In genomic region chr1:86439487-86440170, GRCm38 (mm10) we compare ENCODE assay signal across 10 mouse cellular contexts. TPM values are rescaled to one million over a fixed set of nuclear protein-coding genes. Genes with fewer than 3 reads are reported as not detected.
A peak's percentile ranks its signal among the peaks of the same experiment; 100 is the strongest.
DNase-seq lines count a peak whose midpoint lies in the region; ATAC-seq lines count a peak whose summit lies in the region.
"Had no signal": no experiment of that assay in that cellular context is flagged by ENCODE, and none has a peak within 500 bp of the region (broad histone marks: within the 10 kb centered on the region; RNA-seq: fewer than 3 reads in every experiment).

No protein-coding gene starts in this region.

- DNase-seq in kidney, adult 18-20 months: no peak
- DNase-seq in adrenal gland, adult 8-10 months: peak; percentile 70
- DNase-seq in layer of hippocampus, adult 11-12 months (ENCODE audit: low spot score): no peak
- no peak for DNase-seq in spleen, postnatal 14 days (ENCODE audit: low spot score in 2 of 2)

- H3K9me3 ChIP-seq in kidney, embryonic 16.5 days (ENCODE audit: low read length): no peaks in the 10 kb centered on the region
- H3K9me3 ChIP-seq in heart, embryonic 13.5 days: no peaks in the 10 kb centered on the region
- no peaks in the 10 kb centered on the region for H3K9me3 ChIP-seq in midbrain, embryonic 13.5 days

- H3K4me2 ChIP-seq in kidney, embryonic 16.5 days (replicated peaks; ENCODE audit: low read depth, low read length): no peak overlapping the region
- H3K4me2 ChIP-seq in heart, embryonic 13.5 days: peak overlapping the region; percentile 93
- H3K4me2 ChIP-seq in midbrain, embryonic 13.5 days (replicated peaks): peak overlapping the region; percentile 84; the same call in 1 of the 2 replicates

- H3K4me1 ChIP-seq in kidney, embryonic 16.5 days (ENCODE audit: insufficient read depth, low read length): peaks cover 59% of the 10 kb centered on the region
- H3K4me1 ChIP-seq in heart, embryonic 13.5 days: peaks cover 84% of the 10 kb centered on the region
- H3K4me1 ChIP-seq in midbrain, embryonic 13.5 days (replicated peaks): peaks cover 77% of the 10 kb centered on the region

- no peaks in the 10 kb centered on the region for H3K36me3 ChIP-seq in kidney, embryonic 16.5 days (ENCODE audit: insufficient read depth, low read length)
- H3K36me3 ChIP-seq in heart, embryonic 13.5 days: no peaks in the 10 kb centered on the region
- no peaks in the 10 kb centered on the region for H3K36me3 ChIP-seq in midbrain, embryonic 13.5 days

- 35% methylated on average over 8 of the region's 8 CpGs for WGBS in kidney, embryonic 16.5 days
- 7% methylated on average over 8 of the region's 8 CpGs for WGBS in heart, embryonic 13.5 days
- 33% methylated on average over 8 of the region's 8 CpGs for WGBS in midbrain, embryonic 13.5 days

- H3K27ac ChIP-seq in kidney, embryonic 16.5 days (ENCODE audit: low read length): no peak overlapping the region
- peak overlapping the region; percentile 100 for H3K27ac ChIP-seq in heart, embryonic 13.5 days (replicated peaks)
- peak overlapping the region; percentile 99; the same call in 1 of the 2 replicates for H3K27ac ChIP-seq in midbrain, embryonic 13.5 days

- peak overlapping the region; percentile 13 for H3K9ac ChIP-seq in kidney, embryonic 16.5 days (replicated peaks; ENCODE audit: low read length)
- H3K9ac ChIP-seq in heart, embryonic 13.5 days: peak overlapping the region; percentile 70
- peak overlapping the region; percentile 24; the same call in 1 of the 2 replicates for H3K9ac ChIP-seq in midbrain, embryonic 13.5 days (replicated peaks)

- H3K27me3 ChIP-seq in kidney, embryonic 16.5 days (ENCODE audit: insufficient read depth, low read length): no peaks in the 10 kb centered on the region
- H3K27me3 ChIP-seq in heart, embryonic 13.5 days (replicated peaks): no peaks in the 10 kb centered on the region
- no peaks in the 10 kb centered on the region for H3K27me3 ChIP-seq in midbrain, embryonic 13.5 days

- ATAC-seq in kidney, embryonic 16.5 days (ENCODE audit: low FRiP score, low TSS enrichment): no peak
- no peak for ATAC-seq in heart, embryonic 13.5 days (ENCODE audit: extremely low read depth, insufficient number of reproducible peaks, low FRiP score, low TSS enrichment)
- no peak for ATAC-seq in midbrain, embryonic 13.5 days
- ATAC-seq in megakaryocyte progenitor cell, adult 5-6 weeks (replicated peaks; ENCODE audit: poor library complexity): no peak

- H3K4me3 ChIP-seq in kidney, embryonic 16.5 days (ENCODE audit: low read length): no peak overlapping the region
- no peak overlapping the region for H3K4me3 ChIP-seq in heart, embryonic 13.5 days
- no peak overlapping the region for H3K4me3 ChIP-seq in midbrain, embryonic 13.5 days (replicated peaks)

RNA-seq across cellular contexts. Expression of gene Tex44, which starts 13.5 kb away (rescaled TPM):
- not detected in 2 replicates for polyA plus RNA-seq in kidney, embryonic 16.5 days (2015; fragmentation: Nextera tagmentation; extraction: Ambion mirVana)
- total RNA-seq in adrenal gland, adult 8-10 months (2022): not detected
- polyA plus RNA-seq in heart, embryonic 13.5 days (2015; fragmentation: Nextera tagmentation; extraction: Ambion mirVana): not detected in 2 replicates
- polyA plus RNA-seq in midbrain, embryonic 13.5 days (2015; fragmentation: Nextera tagmentation; extraction: Ambion mirVana): not detected in 2 replicates
- total RNA-seq in megakaryocyte progenitor cell, adult 5-6 weeks (2015): not detected in 2 replicates
- not detected in 2 replicates for total RNA-seq in megakaryocyte progenitor cell, adult 5-6 weeks (2017)
- polyA plus RNA-seq: large intestine, adult 2 months; small intestine, adult 2 months had no signal

RNA-seq across cellular contexts. Expression of gene Nmur1, which starts 13.6 kb away (rescaled TPM):
- polyA plus RNA-seq in kidney, embryonic 16.5 days (2015; fragmentation: Nextera tagmentation; extraction: Ambion mirVana): 0.12 TPM in 1 of 2 replicates, not detected in the other
- total RNA-seq in adrenal gland, adult 8-10 months (2022): not detected
- polyA plus RNA-seq in heart, embryonic 13.5 days (2015; fragmentation: Nextera tagmentation; extraction: Ambion mirVana): not detected in 2 replicates
- 0.22 TPM in 1 of 2 replicates, not detected in the other for polyA plus RNA-seq in midbrain, embryonic 13.5 days (2015; fragmentation: Nextera tagmentation; extraction: Ambion mirVana)
- 1.0 TPM in 1 of 2 replicates, not detected in the other for total RNA-seq in megakaryocyte progenitor cell, adult 5-6 weeks (2015)
- total RNA-seq in megakaryocyte progenitor cell, adult 5-6 weeks (2017): not detected in 2 replicates

Comparison
In these comparisons a context has a peak if more than half of its experiments do, and no peak if none do; other contexts are left out.
1. H3K9ac ChIP-seq: peak in every context shown above with its lines; median percentile 70 in heart, embryonic 13.5 days; 24 in midbrain, embryonic 13.5 days; 13 in kidney, embryonic 16.5 days.